Mouse (Mus musculus): ENCODE data around the gene Fam49a.

DNA sequence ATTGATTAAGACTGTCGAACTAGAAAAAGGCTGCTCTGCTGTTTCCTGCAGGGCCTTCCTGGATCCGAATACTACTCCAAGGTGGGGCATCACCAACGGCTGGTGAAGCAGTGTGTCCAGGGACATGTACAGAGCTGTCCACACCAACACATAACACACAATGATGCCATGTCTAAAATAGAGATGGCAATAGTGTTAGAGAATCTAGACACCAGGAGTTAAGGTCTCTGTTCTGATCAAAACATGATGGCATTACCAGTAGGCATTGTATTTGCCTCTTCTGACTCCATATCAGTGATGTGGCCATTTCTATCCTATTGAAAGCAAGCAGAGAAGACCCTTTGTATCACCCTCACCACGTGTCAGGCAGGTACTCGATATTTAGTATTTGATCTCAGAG is 61.1 kb downstream of the Fam49a start:
- TF ChIP-seq GATA1 (IDR thresholded peaks at IDR 0.05; ENCODE audit: borderline replicate concordance, low read length), result no peak
- no peak for TF ChIP-seq FLI1 (IDR thresholded peaks at IDR 0.05; ENCODE audit: low read length)

Measured in megakaryocyte, embryonic 14.5 days (primary cell).